13 mouse cellular contexts compared by ENCODE assay signal in genomic region chr5:132956184-132956583, GRCm38 (mm10).
"Had no signal": no experiment of that assay in that cellular context is flagged by ENCODE, and none has a peak within 500 bp of the region (broad histone marks: within the 10 kb centered on the region; RNA-seq: fewer than 3 reads in every experiment).

No protein-coding gene starts in this region.

- DNase-seq: kidney, adult 18-20 months; kidney, postnatal 4 days; left cerebral cortex, postnatal 4 days; liver, postnatal 0 days; midbrain, embryonic 14.5 days; thymus, postnatal 25 days had no signal

- H3K9ac ChIP-seq: intestine, embryonic 15.5 days; limb, embryonic 12.5 days; limb, embryonic 15.5 days; liver, embryonic 14.5 days; liver, postnatal 0 days; stomach, embryonic 15.5 days had no signal

- H3K9me3 ChIP-seq: intestine, embryonic 15.5 days; limb, embryonic 12.5 days; limb, embryonic 15.5 days; stomach, embryonic 15.5 days had no signal

- H3K4me1 ChIP-seq: intestine, embryonic 15.5 days; limb, embryonic 12.5 days; limb, embryonic 15.5 days; stomach, embryonic 15.5 days had no signal

- H3K4me3 ChIP-seq: intestine, embryonic 15.5 days; limb, embryonic 12.5 days; limb, embryonic 15.5 days; stomach, embryonic 15.5 days had no signal

- ATAC-seq: intestine, embryonic 15.5 days; liver, postnatal 0 days had no signal

- H3K4me2 ChIP-seq: intestine, embryonic 15.5 days; limb, embryonic 12.5 days; limb, embryonic 15.5 days; liver, embryonic 11.5 days; midbrain, embryonic 11.5 days; stomach, embryonic 15.5 days had no signal

- H3K27ac ChIP-seq: intestine, embryonic 15.5 days; limb, embryonic 12.5 days; limb, embryonic 15.5 days; liver, embryonic 14.5 days; stomach, embryonic 15.5 days had no signal

- H3K27me3 ChIP-seq: intestine, embryonic 15.5 days; limb, embryonic 12.5 days; limb, embryonic 15.5 days; stomach, embryonic 15.5 days had no signal

- H3K36me3 ChIP-seq: intestine, embryonic 15.5 days; limb, embryonic 12.5 days; limb, embryonic 15.5 days; stomach, embryonic 15.5 days had no signal
